Mouse (Mus musculus) C2C12 (cell line): ENCODE measurements at regions not wholly inside any gene's neighbourhood (a gene's known extent, or its start where the extent isn't known, plus 50 kb on each side); places are given as distances from the start of the nearest gene placed in this dataset.

ENCODE experiments used
- H3K27me3 ChIP-seq: one replicate; pipeline ENCODE4 v1.6.1; 2011; ENCODE audit not compliant: control insufficient read depth, insufficient read depth, insufficient read length
- H3K36me3 ChIP-seq: one replicate; pipeline ENCODE4 v1.6.1; 2011; ENCODE audit not compliant: control insufficient read depth, insufficient read depth
- H3K4me3 ChIP-seq: one replicate; pipeline ENCODE4 v1.5.1; 2011; ENCODE audit warnings: mild to moderate bottlenecking, control low read depth; ENCODE audit not compliant: poor library complexity, insufficient read depth, severe bottlenecking
- H3K79me2 ChIP-seq: one replicate; pipeline ENCODE4 v1.6.1; 2011; ENCODE audit not compliant: control insufficient read depth, insufficient read depth
- H3K79me3 ChIP-seq: one replicate; pipeline ENCODE4 v1.6.1; 2011; ENCODE audit warnings: low read depth, control low read depth
- H3ac ChIP-seq: one replicate; pipeline ENCODE3; 2011; ENCODE audit warnings: low read depth; ENCODE audit not compliant: control insufficient read depth, insufficient read length
- CEBPB ChIP-seq: IDR thresholded peaks from one replicate; pipeline ENCODE4 v1.6.1; 2011; ENCODE audit warnings: low read depth, mild to moderate bottlenecking, control low read depth, moderate library complexity
- CTCF ChIP-seq: IDR thresholded peaks from one replicate; pipeline ENCODE4 v1.5.1; 2011; ENCODE audit not compliant: control insufficient read depth, insufficient read depth, insufficient read length
- FOSL1 ChIP-seq: IDR thresholded peaks from one replicate; pipeline ENCODE4 v1.8.0; 2011; ENCODE audit warnings: mild to moderate bottlenecking, low read length; ENCODE audit not compliant: poor library complexity, insufficient read depth, severe bottlenecking
- MAX ChIP-seq: IDR thresholded peaks from one replicate; pipeline ENCODE4 v1.6.1; 2011; ENCODE audit warnings: mild to moderate bottlenecking, control low read depth
- MYOD1 ChIP-seq: IDR thresholded peaks from one replicate; pipeline ENCODE4 v1.6.1; 2011; ENCODE audit warnings: low read depth; ENCODE audit not compliant: control insufficient read depth, insufficient read length
- MYOG ChIP-seq: IDR thresholded peaks from one replicate; pipeline ENCODE4 v1.6.1; 2011; ENCODE audit not compliant: control insufficient read depth, insufficient read length; ENCODE audit errors: extremely low read depth
- USF1 ChIP-seq: IDR thresholded peaks from one replicate; pipeline ENCODE4 v1.6.1; 2011; ENCODE audit warnings: low read depth, mild to moderate bottlenecking, control low read depth, moderate library complexity

DNA sequence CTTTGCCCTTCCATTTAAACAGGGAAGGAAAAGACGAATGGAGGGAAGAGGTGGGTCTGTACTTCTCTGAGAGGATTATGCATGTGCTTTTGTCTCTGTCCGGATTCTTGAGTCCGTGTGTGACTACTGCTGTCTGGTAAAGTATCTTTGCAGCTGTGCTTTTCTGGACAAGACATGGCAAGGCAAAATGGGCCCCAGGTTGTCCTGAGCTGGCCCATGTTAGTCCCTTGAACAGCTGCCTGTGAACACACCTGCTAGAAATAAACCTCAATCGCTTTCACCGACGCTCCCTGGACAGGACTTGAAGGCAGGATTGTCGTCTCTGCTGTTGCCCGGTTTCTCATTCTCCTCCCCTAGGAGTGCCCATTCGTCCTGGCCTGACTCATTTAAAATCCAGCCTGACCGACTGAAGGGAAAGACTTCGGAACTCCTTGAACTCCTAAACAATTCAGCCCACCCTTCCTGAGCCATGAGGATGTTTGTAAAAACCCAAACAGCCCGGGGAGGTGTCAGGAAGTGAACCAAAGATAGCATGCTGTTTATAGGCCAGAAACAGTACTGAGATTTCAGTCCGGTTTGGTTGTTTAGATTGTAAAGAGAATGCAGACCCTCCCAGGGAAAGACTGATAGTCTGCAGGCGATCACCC is 281.7 kb downstream of the Qk start:
- no peaks in the 10 kb centered on the region for H3K79me3 ChIP-seq
- no peaks in the 10 kb centered on the region for H3K27me3 ChIP-seq
- H3K4me3 ChIP-seq: no peak overlapping the region
- no peak for TF ChIP-seq MYOD1
- TF ChIP-seq USF1: no peak
- no peak for TF ChIP-seq MYOG
- no peak for TF ChIP-seq CEBPB
- no peaks in the 10 kb centered on the region for H3K36me3 ChIP-seq
- no peaks in the 10 kb centered on the region for H3K79me2 ChIP-seq
- H3ac ChIP-seq: no peak overlapping the region

DNA sequence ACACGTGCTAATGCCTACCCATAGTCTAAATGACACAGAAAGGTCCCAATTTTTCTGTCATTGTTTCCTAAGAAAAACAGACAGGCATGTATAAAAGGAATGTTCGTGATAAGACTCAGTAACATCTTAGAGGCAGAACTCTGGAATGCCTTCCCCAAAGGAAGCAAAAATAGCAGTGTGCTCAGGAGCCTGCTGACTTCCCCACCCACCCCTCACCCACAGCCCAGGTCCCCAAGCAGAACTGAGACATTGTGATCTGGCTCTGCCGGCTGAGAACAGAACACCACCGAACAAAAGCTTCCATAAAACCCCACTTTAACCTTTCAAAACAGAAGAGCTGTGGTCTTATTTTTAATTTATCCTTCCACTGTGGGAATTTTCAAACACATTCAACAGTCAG is 286.1 kb downstream of the Qk start:
- Histone ChIP-seq H3ac (no peak overlapping the region), H3K36me3 (no peaks in the 10 kb centered on the region), H3K4me3 (no peak overlapping the region), H3K79me3 (no peaks in the 10 kb centered on the region), H3K27me3 (no peaks in the 10 kb centered on the region), H3K79me2 (no peaks in the 10 kb centered on the region)
- TF ChIP-seq USF1 (no peak), FOSL1 (no peak), MYOG (no peak), MAX (no peak), CTCF (no peak), MYOD1 (no peak), CEBPB (no peak)

DNA sequence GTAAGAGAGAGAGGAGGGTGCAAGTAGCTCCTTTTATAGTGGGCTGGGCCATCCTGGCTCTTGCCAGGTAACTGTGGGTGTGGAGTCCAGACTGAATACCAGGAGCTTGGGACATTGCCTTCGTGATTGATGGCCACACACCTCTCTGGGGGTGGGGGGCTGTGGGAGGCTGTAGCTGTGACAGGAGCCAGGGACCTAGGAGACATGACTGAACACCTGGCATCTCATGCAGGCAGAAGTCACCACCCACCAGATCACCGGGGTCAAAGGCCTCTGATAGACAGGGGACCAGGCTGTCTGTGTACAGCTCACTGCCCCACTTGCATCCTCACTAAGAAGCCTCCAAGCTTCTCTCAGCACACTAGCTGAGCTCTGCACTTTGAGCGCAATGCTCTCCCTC is 288.6 kb downstream of the Qk start:
- H3K4me3 ChIP-seq: no peak overlapping the region
- no peaks in the 10 kb centered on the region for H3K79me2 ChIP-seq
- no peaks in the 10 kb centered on the region for H3K36me3 ChIP-seq
- H3K79me3 ChIP-seq: no peaks in the 10 kb centered on the region
- TF ChIP-seq MYOG (no peak), MAX (no peak), CEBPB (no peak), USF1 (no peak), FOSL1 (no peak), CTCF (no peak), MYOD1 (no peak)
- H3ac ChIP-seq: no peak overlapping the region
- no peaks in the 10 kb centered on the region for H3K27me3 ChIP-seq

DNA sequence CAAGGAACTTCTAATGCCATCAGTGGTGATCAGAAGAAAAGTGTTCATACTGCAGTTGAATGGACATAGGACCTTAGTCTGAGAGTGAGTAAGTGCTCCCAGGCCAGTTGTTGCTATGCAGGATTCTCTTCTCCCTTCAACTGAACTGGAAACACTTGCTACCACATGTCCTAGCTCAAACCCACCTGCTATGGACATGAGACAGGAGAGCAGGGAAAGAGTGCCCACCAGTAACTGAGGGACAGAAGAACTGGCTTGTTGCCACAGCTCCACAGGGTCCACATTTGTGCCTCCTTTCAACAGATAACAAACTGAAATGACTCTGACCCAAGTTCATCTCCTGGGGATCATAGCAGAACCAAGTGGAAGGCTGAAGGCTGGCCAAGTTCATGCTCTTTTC is 292.9 kb downstream of the Qk start:
- Histone ChIP-seq H3K79me2 (no peaks in the 10 kb centered on the region), H3K79me3 (no peaks in the 10 kb centered on the region), H3K36me3 (no peaks in the 10 kb centered on the region), H3K4me3 (no peak overlapping the region), H3K27me3 (no peaks in the 10 kb centered on the region), H3ac (no peak overlapping the region)
- TF ChIP-seq CTCF: no peak
- no peak for TF ChIP-seq USF1
- no peak for TF ChIP-seq MAX
- TF ChIP-seq FOSL1: no peak
- no peak for TF ChIP-seq CEBPB
- TF ChIP-seq MYOD1: no peak
- no peak for TF ChIP-seq MYOG

- H3K36me3 ChIP-seq: no peaks in the 10 kb centered on the region
- no peaks in the 10 kb centered on the region for H3K79me2 ChIP-seq
- H3K79me3 ChIP-seq: no peaks in the 10 kb centered on the region
- TF ChIP-seq USF1 (no peak), MYOG (peak; percentile 33), MYOD1 (peak; percentile 62)
- no peaks in the 10 kb centered on the region for H3K27me3 ChIP-seq
- H3ac ChIP-seq: no peak overlapping the region
- no peak overlapping the region for H3K4me3 ChIP-seq
Measured at GRCm38 (mm10) chr17:10025212-10025611, 294.4 kb downstream of the Qk start.

DNA sequence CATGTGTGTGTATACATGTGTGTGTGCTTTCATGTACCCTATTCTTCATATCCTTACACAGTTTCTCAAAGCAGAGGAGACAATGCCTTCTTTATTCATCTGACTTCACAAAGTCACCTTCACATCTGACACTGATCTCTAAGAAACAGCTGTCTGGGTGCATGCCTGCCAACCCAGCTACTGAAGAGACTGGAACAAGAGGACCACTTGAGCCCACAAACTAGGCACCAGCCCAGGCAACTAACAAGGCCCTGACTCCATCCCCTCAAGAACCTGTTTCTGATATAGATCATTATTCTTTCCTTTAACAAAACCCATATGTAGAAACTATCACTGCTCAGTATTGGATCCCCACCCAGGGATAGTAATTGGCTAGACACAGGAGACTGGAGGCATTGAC is 295.3 kb downstream of the Qk start:
- no peaks in the 10 kb centered on the region for H3K36me3 ChIP-seq
- H3ac ChIP-seq: no peak overlapping the region
- no peaks in the 10 kb centered on the region for H3K79me2 ChIP-seq
- H3K4me3 ChIP-seq: no peak overlapping the region
- no peaks in the 10 kb centered on the region for H3K79me3 ChIP-seq
- no peaks in the 10 kb centered on the region for H3K27me3 ChIP-seq
- TF ChIP-seq USF1 (no peak), CEBPB (no peak), FOSL1 (no peak), CTCF (no peak), MAX (no peak), MYOD1 (no peak), MYOG (no peak)
